Mouse (Mus musculus) intestine, embryonic 15.5 days (tissue): ENCODE measurements around the gene Prc1. TPM values are rescaled to one million over a fixed set of nuclear protein-coding genes. Genes with fewer than 3 reads are reported as not detected.
A peak's percentile ranks its signal among the peaks of the same experiment; 100 is the strongest.

Experiments used
- ATAC-seq: fragments of 200-750 bp; cut with Nextera tagmentation; 2 replicates; pipeline ENCODE4 v1.8.0; 2017; ENCODE audit warnings: moderate TSS enrichment, moderate library complexity
- H3K27ac ChIP-seq: fragments of 300-500 bp; sonication (generic); 2 replicates; pipeline ENCODE4 v1.5.1; 2015; ENCODE audit warnings: mild to moderate bottlenecking, inconsistent platforms
- H3K27me3 ChIP-seq: fragments of 300-500 bp; sonication (generic); replicated peaks from 2 replicates; pipeline ENCODE4 v1.6.1; 2015; ENCODE audit warnings: inconsistent platforms
- H3K36me3 ChIP-seq: fragments of 300-500 bp; sonication (generic); 2 replicates; pipeline ENCODE4 v1.6.1; 2015; ENCODE audit warnings: inconsistent platforms
- H3K4me1 ChIP-seq: fragments of 300-500 bp; sonication (generic); replicated peaks from 2 replicates; pipeline ENCODE4 v1.6.1; 2015; ENCODE audit warnings: inconsistent platforms
- H3K4me2 ChIP-seq: fragments of 300-500 bp; sonication (generic); replicated peaks from 2 replicates; pipeline ENCODE4 v1.6.1; 2015; ENCODE audit warnings: mild to moderate bottlenecking, inconsistent platforms
- H3K4me3 ChIP-seq: fragments of 300-500 bp; sonication (generic); replicated peaks from 2 replicates; pipeline ENCODE4 v1.5.1; 2015; ENCODE audit warnings: inconsistent platforms
- H3K9ac ChIP-seq: fragments of 300-500 bp; sonication (generic); 2 replicates; pipeline ENCODE4 v1.6.1; 2015; ENCODE audit warnings: inconsistent platforms
- H3K9me3 ChIP-seq: fragments of 300-500 bp; sonication (generic); 2 replicates; pipeline ENCODE4 v1.6.1; 2016; ENCODE audit warnings: inconsistent platforms
- WGBS: fragments of 180-500 bp; shearing (Covaris S2); methylation state at CpG from one replicate; pipeline ENCODE4 v1.1.7; 2015; 5-methylcytosine and 5-hydroxymethylcytosine counted together
- polyA plus RNA-seq: library from polyadenylated mRNA; unstranded; fragments of >200 nt; fragmentation: Nextera tagmentation; extraction: Ambion mirVana; gene quantifications from 2 replicates; pipeline ENCODE4 v1.2.1, GENCODE M21; 2015

Gene Prc1
- polyA plus RNA-seq, result 118 and 121 TPM in 2 replicates

- Histone ChIP-seq H3K9ac (peak within 1 kb of the TSS; percentile 55), H3K36me3 (0 out of 2 replicates have a peak, but pooled peaks cover 6% of the 10 kb centered on the region), H3K4me1 (peaks cover 3% of the 10 kb centered on the region; the same call in 1 of the 2 replicates), H3K4me3 (peak within 1 kb of the TSS; percentile 66), H3K27me3 (no peaks in the 10 kb centered on the region), H3K27ac (peak within 1 kb of the TSS; percentile 78), H3K4me2 (peak within 1 kb of the TSS; percentile 64), H3K9me3 (no peaks in the 10 kb centered on the region)
- under 1% methylated on average over 52 of the region's 52 CpGs for WGBS
- peak; percentile 99 for ATAC-seq
These were observed at the start of gene Prc1 for GRCm38 (mm10) chr7:80294062-80294763. TSS of gene Prc1 (plus strand) at chr7:80294450.

DNA sequence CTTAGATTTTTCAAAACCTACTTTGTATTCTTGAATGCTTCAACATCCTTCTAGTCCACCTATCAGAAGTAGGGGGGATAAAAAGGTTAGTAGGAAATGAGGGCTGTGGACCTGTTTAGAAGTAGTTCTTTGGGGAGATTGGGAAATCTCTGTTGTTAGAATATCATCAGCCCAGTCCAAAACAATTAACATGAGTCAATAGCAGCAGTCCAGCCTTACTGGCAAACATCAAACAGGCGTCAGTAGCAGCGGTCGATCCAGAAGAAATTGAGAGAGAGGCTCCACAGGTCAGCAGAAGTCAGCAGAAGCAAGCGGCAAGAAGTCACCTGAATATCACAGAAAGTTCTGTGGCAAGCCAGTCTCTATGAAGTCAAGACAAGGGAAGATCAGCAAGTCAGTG is 49.4 kb upstream of the Prc1 start:
- no peaks in the 10 kb centered on the region for H3K36me3 ChIP-seq
- H3K27ac ChIP-seq, result no peak overlapping the region
- H3K4me3 ChIP-seq, result no peak overlapping the region
- no peaks in the 10 kb centered on the region for H3K4me1 ChIP-seq
- H3K9ac ChIP-seq, result no peak overlapping the region
- H3K9me3 ChIP-seq, result no peaks in the 10 kb centered on the region
- 91% methylated on average over 4 of the region's 4 CpGs for WGBS
- ATAC-seq, result no peak
- no peaks in the 10 kb centered on the region for H3K27me3 ChIP-seq
- H3K4me2 ChIP-seq, result no peak overlapping the region

DNA sequence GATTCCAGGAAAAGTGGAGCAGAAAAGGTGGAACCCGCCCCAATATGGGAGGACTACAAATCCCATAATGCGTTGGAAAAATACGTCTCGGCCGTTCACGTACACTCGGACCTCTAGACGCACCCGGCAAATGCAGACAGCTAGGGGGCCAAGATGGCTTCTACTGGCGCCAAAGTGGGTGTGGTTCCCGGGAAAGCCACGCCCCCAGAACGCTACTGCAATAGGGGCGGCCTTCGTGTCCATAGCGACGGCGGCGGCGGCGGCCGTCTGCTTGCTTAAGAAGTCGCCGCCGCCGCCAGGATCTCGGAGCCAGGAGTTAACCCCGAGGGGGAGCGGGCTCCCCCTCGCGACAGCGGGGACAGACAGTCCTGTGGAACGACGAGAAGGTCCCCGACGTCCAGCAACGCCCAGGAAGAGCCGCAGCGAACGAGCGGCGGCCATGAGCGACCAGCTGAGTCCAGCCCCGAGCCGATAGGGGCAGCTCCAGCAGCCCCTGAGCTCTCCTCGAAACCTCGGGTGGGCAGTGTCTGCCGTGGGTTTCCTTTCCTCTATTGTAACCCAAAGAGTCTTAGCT is 48.0 kb upstream of the Prc1 start, which contains the start of gene Ttll13:
Gene Ttll13 (plus strand): TSS at position 229 of the 574 bp plus-strand sequence.
- Histone ChIP-seq H3K27me3 (no peaks in the 10 kb centered on the region), H3K4me3 (peak within 1 kb of the TSS; percentile 57), H3K9ac (peak within 1 kb of the TSS; percentile 62), H3K36me3 (no peaks in the 10 kb centered on the region), H3K4me1 (no peaks in the 10 kb centered on the region), H3K4me2 (peak within 1 kb of the TSS; percentile 63), H3K27ac (peak within 1 kb of the TSS; percentile 79), H3K9me3 (no peaks in the 10 kb centered on the region)
- peak; percentile 97 for ATAC-seq
- WGBS, result under 1% methylated on average over 48 of the region's 48 CpGs

GRCm38 (mm10) chr7:80246859-80247258 is 47.4 kb upstream of the Prc1 start:
- Histone ChIP-seq H3K4me3 (peak overlapping the region; percentile 57), H3K9ac (no peak overlapping the region), H3K36me3 (no peaks in the 10 kb centered on the region), H3K27me3 (no peaks in the 10 kb centered on the region), H3K9me3 (no peaks in the 10 kb centered on the region), H3K27ac (no peak overlapping the region), H3K4me1 (no peaks in the 10 kb centered on the region), H3K4me2 (peak overlapping the region; percentile 63)
- ATAC-seq, result no peak
- 39% methylated on average over 7 of the region's 7 CpGs for WGBS

DNA sequence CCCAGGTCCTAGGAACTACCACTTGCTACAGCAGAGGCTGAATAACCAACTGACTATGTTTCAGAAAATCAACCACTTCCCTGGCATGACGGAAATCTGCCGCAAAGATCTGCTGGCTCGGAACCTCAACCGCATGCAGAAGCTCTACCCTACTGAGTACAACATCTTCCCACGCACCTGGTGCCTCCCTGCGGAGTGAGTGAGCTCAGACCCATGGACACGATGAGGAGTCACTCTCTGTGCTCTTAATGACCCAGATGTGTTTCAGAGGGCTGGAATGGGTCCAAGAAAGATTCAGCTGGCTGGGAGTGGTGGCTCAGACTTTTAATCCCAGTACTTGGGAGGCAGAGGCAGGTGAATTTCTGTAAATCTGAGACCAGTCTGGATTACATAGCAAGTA is 41.8 kb upstream of the Prc1 start:
- Histone ChIP-seq H3K9ac (no peak overlapping the region), H3K4me3 (no peak overlapping the region), H3K36me3 (no peaks in the 10 kb centered on the region), H3K9me3 (no peaks in the 10 kb centered on the region), H3K4me2 (no peak overlapping the region), H3K4me1 (0 out of 2 replicates have a peak, but pooled peaks cover 3% of the 10 kb centered on the region), H3K27me3 (no peaks in the 10 kb centered on the region), H3K27ac (no peak overlapping the region)
- no peak for ATAC-seq
- 81% methylated on average over 7 of the region's 7 CpGs for WGBS

- no peak for ATAC-seq
- no peak overlapping the region for H3K27ac ChIP-seq
- H3K9ac ChIP-seq, result no peak overlapping the region
- H3K36me3 ChIP-seq, result no peaks in the 10 kb centered on the region
- H3K9me3 ChIP-seq, result no peaks in the 10 kb centered on the region
- H3K27me3 ChIP-seq, result no peaks in the 10 kb centered on the region
- H3K4me2 ChIP-seq, result no peak overlapping the region
- H3K4me3 ChIP-seq, result no peak overlapping the region
- H3K4me1 ChIP-seq, result 0 out of 2 replicates have a peak, but pooled peaks cover 3% of the 10 kb centered on the region
- 74% methylated on average over 11 of the region's 11 CpGs for WGBS
These were observed 41.4 kb upstream of the Prc1 start for GRCm38 (mm10) chr7:80252886-80253285.

GRCm38 (mm10) chr7:80255981-80256380 is 38.3 kb upstream of the Prc1 start:
- Histone ChIP-seq H3K4me2 (no peak overlapping the region), H3K9ac (no peak overlapping the region), H3K27ac (no peak overlapping the region), H3K4me1 (0 out of 2 replicates have a peak, but pooled peaks cover 3% of the 10 kb centered on the region), H3K36me3 (no peaks in the 10 kb centered on the region), H3K9me3 (no peaks in the 10 kb centered on the region), H3K27me3 (no peaks in the 10 kb centered on the region), H3K4me3 (no peak overlapping the region)
- ATAC-seq, result no peak
- 78% methylated on average over 2 of the region's 2 CpGs for WGBS

DNA sequence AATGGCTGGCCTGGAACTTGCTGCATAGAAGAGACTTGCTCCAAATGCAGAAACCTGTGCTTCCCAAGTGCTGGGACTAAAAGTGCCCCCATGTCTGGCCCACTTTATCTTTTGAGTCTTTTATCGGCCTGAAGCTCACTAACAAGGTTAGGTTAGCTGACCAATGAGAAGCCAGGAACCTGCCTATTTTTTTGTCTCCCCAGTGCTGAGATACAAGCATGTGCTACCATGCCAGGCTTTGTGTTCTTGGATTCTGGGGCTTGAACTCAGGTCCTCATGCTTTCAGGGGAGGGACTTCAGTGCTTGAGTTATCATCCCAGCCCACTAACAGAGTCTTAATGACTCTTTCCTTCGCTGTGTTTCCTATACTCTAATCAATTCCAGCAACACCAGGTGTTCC is 36.5 kb upstream of the Prc1 start:
- Histone ChIP-seq H3K4me2 (no peak overlapping the region), H3K36me3 (no peaks in the 10 kb centered on the region), H3K4me3 (no peak overlapping the region), H3K9ac (no peak overlapping the region), H3K27me3 (no peaks in the 10 kb centered on the region), H3K27ac (no peak overlapping the region), H3K9me3 (no peaks in the 10 kb centered on the region), H3K4me1 (0 out of 2 replicates have a peak, but pooled peaks cover 3% of the 10 kb centered on the region)
- 63% methylated on average over 2 of the region's 2 CpGs for WGBS
- ATAC-seq, result no peak

- Histone ChIP-seq H3K4me2 (peak within 1 kb of the TSS; percentile 68), H3K27me3 (no peaks in the 10 kb centered on the region), H3K27ac (peak within 1 kb of the TSS; percentile 86), H3K9me3 (no peaks in the 10 kb centered on the region), H3K36me3 (peaks cover 16% of the 10 kb centered on the region), H3K4me3 (peak within 1 kb of the TSS; percentile 91), H3K4me1 (no peaks in the 10 kb centered on the region), H3K9ac (peak within 1 kb of the TSS; percentile 85)
- WGBS, result 26% methylated on average over 40 of the region's 40 CpGs
- peak; percentile 92 for ATAC-seq
These were observed 33.5 kb upstream of the Prc1 start, which contains the start of gene Ngrn for GRCm38 (mm10) chr7:80260625-80261371. TSS of gene Ngrn (plus strand) at chr7:80261215.

DNA sequence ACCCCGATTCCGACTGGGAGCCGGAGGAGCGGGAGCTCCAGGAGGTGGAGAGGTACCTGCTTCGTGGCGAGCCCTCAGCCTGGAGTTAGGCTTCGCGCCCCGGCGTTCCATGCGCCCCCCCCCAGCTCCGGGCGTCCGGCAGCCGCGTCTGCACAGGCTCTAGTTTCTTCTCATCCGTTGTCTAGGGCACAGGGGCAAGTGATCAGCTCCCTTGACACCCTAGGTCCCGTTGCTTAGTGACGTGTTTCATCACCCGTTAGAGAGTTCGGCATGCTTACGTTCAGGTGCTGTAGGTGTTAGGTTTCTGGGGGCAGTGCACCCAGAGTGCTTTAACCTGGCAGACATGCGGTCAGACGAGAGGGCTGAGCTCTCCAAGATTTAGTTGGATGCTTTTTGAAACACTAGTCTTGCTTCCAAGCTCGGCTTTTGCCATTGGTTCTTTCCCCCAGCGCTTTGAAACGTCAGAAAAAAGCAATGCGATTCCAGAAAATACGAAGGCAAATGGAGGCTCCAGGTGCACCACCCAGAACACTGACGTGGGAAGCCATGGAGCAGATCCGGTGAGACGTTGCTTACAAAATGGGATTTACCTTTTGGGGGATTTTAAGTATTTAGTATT is 32.8 kb upstream of the Prc1 start:
- Histone ChIP-seq H3K9me3 (no peaks in the 10 kb centered on the region), H3K9ac (peak overlapping the region; percentile 85), H3K27ac (peak overlapping the region; percentile 86), H3K4me2 (peak overlapping the region; percentile 68), H3K4me3 (peak overlapping the region; percentile 91), H3K27me3 (no peaks in the 10 kb centered on the region), H3K36me3 (peaks cover 18% of the 10 kb centered on the region), H3K4me1 (no peaks in the 10 kb centered on the region)
- WGBS, result under 1% methylated on average over 32 of the region's 32 CpGs
- peak; percentile 76 for ATAC-seq

DNA sequence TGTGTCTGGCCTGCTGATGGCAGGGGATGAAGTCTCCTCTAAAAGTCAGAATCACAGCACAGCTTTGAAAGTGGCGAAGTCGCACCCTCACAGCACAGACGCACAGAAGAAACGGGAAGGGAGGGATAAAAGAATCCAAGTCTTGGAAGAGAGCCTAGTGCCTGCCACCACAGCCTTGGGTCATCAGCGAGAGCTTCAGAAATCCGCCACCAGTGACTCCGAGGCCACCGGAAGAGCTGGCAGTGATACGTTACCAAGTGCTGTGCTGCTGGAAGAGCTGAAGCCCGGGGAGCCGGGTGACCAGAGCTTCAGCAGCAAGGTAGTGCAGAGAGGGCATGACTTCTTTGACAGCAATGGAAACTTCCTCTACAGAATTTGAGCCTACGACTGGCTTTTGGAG is 29.6 kb upstream of the Prc1 start:
- no peaks in the 10 kb centered on the region for H3K27me3 ChIP-seq
- 95% methylated on average over 12 of the region's 12 CpGs for WGBS
- H3K4me3 ChIP-seq, result no peak overlapping the region
- no peaks in the 10 kb centered on the region for H3K9me3 ChIP-seq
- no peak overlapping the region for H3K9ac ChIP-seq
- H3K4me1 ChIP-seq, result peaks cover 3% of the 10 kb centered on the region; the same call in 1 of the 2 replicates
- no peak overlapping the region for H3K4me2 ChIP-seq
- no peak for ATAC-seq
- no peak overlapping the region for H3K27ac ChIP-seq
- H3K36me3 ChIP-seq, result peaks cover 24% of the 10 kb centered on the region

GRCm38 (mm10) chr7:80267764-80268163 is 26.5 kb upstream of the Prc1 start:
- no peaks in the 10 kb centered on the region for H3K9me3 ChIP-seq
- no peak overlapping the region for H3K27ac ChIP-seq
- no peak overlapping the region for H3K4me3 ChIP-seq
- no peak overlapping the region for H3K9ac ChIP-seq
- no peaks in the 10 kb centered on the region for H3K27me3 ChIP-seq
- no peak overlapping the region for H3K4me2 ChIP-seq
- WGBS, result 78% methylated on average over 1 of the region's 1 CpGs
- H3K36me3 ChIP-seq, result peaks cover 24% of the 10 kb centered on the region
- no peak for ATAC-seq
- peaks cover 11% of the 10 kb centered on the region for H3K4me1 ChIP-seq
